Mouse (Mus musculus) right cerebral cortex, postnatal 25 days (tissue): ENCODE data around the gene Atic.

ENCODE experiments used
- DNase-seq: peaks from one replicate; pipeline ENCODE4 v3.0.0; 2022

Gene Atic

DNA sequence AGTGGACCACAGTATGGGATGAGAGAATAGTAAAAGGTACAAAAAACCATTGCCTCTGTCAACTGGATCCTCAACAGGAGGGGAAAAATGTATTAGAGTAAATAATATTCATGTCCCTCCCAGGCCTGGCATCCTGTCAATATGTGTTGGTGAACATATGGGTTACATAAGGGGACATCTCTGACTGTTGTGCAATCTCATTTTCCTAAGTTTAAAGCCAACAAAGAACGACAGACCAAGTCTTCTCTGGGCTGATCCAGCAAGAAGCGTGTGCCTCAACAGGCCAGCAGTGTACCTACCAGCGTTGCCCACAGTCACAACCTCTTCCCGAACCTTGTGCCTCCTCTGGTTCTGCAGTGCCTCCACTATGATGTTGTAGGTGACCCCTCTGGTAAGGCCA is 38.4 kb downstream of the Atic start:
- no peak for DNase-seq

DNA sequence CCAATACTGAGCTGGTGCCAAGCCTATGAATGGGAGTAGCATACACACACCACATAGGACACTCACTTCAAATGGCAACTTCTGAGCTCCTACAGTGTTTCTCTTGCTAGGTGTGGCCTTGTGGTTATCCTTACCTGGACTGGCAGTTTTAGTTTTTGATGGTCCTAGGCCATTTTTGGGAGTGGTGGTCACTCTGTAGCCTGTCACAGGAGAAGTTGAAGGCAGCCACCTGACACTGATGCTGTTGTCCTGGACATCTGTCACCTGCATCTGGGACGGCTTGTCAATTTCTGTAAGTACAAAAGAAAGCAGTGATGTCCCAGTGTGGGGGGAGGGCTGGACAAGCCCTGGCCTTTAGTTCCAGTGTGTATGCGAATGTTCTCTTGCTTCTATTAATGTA is 48.8 kb downstream of the Atic start:
- no peak for DNase-seq

DNA sequence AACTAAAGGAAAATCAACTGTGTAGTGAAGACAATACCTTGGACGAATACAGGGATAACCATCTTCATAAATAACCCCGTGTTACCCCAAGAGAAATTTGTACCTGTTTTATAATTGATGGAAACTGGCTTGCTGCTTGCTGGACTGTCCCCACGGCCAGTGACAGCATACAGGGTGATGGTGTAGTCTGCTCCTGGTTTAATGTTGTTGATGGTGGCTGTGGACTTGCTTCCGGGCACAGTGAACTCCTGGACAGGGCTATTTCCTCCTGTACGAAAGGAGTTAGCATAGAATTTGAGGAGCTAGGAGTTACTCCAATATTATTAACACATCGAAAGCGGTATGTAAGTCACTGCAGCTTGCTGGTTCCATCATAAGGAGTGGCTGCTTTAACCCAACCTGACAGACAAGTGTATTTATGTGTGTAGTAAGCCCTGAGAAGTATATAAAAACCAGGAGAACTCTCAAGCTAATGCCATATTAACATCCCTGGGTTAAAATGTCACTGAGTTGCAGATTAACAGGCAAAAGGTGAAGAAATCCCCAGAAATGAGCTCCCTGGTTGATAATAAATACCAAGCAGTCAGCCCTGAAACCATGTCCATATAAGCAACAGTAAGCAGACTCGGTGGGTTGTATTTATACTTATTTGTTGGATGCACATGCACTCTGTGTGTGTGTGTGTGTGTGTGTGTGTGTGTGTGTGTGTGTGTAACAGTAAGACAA is 49.8 kb downstream of the Atic start:
- no peak for DNase-seq

DNA sequence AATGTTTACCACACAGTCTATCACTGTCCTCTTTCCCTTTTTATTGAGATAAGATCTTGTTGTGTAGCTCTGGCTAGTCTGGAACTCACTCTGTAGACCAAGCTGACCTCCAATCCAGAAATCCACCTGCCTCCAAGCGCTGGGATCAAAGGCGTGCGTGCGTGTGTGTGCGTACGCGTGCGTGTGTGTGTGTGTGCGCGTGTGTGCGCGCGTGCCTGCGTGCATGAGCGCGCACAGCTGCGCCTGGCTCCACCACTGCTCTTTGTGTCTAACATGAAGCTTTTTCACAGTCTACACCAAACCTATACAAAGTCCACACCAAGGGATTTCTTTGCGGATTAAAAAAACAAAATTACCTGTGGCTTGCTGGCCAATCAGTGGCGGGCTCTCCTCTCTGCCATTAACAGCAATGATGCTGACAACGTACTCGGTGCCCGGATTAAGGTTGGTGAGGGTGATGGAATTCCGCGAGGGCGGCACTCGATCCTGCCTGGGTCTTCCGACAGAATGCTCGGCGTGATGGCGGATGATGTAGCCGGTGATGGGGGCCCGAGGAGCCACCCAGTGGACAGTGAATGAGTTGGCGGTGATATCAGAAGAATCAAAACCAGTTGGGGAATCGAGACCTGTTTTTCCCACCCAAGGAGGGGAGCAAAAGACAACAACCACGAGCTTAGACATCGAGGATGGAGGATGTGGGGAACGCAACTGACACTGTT is 52.3 kb downstream of the Atic start:
- DNase-seq, result no peak

DNA sequence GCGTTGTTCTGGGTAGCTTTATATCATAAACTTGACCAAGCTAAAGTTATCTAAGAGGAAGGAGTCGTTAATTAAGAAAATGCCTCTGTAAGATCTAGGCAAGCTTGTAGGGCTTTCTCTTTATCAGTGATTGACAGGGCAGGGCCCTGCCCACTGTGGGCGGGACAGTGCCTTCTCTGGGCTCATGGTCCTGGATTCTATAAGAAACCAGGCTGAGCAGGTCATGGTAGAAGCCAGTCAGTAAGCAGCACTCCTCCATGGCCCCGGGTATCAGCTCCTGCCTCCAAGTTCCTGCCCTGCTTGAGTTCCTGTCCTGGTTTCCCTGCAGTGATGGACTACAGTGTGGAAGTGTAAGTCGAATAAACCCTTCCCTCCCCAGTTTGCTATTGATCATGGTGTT is 53.0 kb downstream of the Atic start:
- no peak for DNase-seq

DNA sequence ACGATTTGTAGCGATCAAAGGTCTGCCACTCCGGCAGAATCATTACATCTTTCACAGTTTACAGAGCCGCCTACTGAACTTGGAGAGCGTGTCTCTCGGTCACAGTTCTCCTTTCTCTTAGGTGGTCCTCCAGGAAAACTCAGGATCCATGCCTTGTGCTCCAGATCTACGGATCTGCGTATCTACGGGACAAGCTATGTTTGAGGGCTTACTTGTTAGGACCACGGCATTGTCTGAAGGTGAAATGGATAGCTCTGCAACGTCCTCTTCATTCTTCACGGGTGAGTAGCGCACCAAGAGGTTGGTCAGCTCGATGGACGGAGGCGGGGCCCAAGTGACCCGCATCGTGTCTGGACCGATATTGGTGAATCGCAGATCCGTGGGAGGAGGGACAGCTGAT is 55.3 kb downstream of the Atic start:
- DNase-seq, result no peak

DNA sequence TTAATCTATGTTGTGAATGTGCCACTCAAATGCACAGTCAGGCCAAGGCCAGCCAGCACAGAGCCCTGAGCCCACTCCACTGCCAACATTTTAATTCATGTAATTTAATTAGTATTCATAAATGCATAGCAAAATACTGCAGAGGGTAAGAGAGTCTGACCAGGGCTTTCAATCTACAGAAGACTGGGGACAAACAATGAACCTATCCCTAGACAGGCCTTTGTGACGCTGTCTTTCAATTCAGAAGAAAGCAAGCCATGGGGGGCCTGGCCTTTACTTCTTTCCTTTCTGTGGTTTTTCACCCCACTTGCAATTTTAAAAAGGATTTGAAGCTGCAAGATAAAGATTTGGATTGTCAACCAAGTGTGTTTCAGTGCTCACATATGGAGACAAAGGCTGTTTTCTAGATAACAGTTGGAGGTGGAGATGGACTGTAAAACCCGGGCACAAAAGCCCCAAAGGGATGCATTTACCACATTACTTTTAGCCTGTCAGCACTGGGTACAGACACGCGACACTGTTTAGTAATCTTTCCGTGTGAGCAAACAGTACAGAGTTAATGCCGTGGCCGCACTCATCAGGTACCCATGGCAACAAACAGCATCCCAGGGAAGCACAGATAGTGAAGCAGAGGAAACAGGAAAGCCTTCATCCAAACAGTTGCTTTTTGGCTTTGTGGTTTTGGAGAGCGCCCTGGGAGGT is 57.7 kb downstream of the Atic start:
- no peak for DNase-seq

DNA sequence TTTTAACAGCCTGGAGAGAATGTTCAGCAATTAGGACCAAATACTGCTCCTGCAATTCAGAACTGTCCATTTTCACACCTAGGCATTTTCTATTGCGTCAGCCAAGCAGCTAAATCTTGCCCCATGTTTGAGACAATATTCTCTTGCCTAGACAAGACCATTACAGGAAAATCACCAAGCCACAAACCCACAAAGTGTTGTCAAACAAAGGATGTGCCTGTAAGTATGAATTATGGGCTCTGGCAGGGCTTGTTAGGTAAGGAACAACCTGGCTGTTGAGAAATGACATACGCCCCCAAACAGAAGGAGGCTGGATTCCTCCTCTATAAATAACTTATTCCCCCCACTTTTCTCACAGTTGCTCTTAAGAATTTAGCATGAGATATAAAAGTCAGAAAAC is 64.6 kb downstream of the Atic start:
- no peak for DNase-seq

DNA sequence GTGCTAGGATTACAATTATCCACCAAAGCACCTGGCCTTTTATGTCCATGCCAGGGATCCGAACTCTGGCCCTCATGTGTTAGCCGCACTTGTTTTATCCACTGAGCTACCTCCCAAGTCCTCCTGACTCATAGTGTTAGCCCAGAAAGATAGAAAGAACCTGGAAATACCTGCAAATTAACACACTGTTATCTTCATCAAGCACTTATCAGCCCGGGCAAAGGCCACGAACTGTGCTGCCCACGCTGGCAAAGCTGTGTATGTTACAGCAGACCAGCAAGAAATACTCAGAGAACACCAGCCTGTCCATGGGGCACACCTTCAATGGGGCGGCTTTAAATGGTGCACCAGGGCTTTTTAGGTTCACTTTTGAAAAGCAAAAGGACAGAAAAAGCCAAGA is 66.7 kb downstream of the Atic start:
- no peak for DNase-seq
